Mouse (Mus musculus) heart, postnatal 0 days (tissue): ENCODE results near the gene Crygb.

Source experiments
- CTCF ChIP-seq: IDR thresholded peaks from 2 replicates; pipeline ENCODE4 v1.5.1; 2016; ENCODE audit warnings: antibody characterized with exemption, control low read depth, low read depth
- EP300 ChIP-seq: IDR thresholded peaks from 2 replicates; pipeline ENCODE4 v1.6.1; 2016; ENCODE audit warnings: antibody characterized with exemption, low read depth

DNA sequence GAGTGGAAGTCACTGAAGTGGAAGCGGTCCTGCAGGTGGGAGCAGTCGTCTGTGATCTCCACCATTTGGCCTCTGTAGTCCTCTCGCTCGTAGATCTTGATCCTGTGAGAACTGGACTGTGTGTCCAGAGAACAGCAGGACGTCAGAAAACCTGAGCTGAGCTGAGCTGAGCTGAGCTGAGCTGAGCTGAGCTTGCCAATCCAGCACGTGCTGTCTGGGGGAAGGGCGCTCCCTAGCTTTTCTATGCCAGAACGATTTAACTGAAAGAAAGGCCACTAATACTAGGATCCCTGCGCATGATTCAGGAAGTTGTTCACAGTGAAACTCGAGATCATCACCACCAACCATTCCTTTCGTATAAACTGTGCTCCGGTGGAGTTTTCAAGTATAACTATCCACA lies 33.3 kb downstream of the Crygb start:
- TF ChIP-seq CTCF (no peak), EP300 (no peak)
